Mouse (Mus musculus) embryonic facial prominence, embryonic 11.5 days (tissue): ENCODE measurements at regions not wholly inside any gene's neighbourhood (a gene's known extent, or its start where the extent isn't known, plus 50 kb on each side); places are given as distances from the start of the nearest gene placed in this dataset.

ENCODE experiments used
- ATAC-seq: fragments of 200-750 bp; cut with Nextera tagmentation; replicated peaks from 2 replicates; pipeline ENCODE4 v1.8.0; 2017; ENCODE audit warnings: low read depth; ENCODE audit not compliant: insufficient number of reproducible peaks, low FRiP score, low TSS enrichment
- DNase-seq: peaks from one replicate; pipeline ENCODE4 v3.0.0-alpha.2; 2015; ENCODE audit warnings: low spot score
- H3K27ac ChIP-seq: fragments of 300-500 bp; sonication (generic); replicated peaks from 2 replicates; pipeline ENCODE4 v1.5.1; 2014; ENCODE audit warnings: mild to moderate bottlenecking, low read depth, low read length, control low read depth
- H3K27me3 ChIP-seq: fragments of 300-500 bp; sonication (generic); 2 replicates; pipeline ENCODE4 v1.6.1; 2014; ENCODE audit warnings: mild to moderate bottlenecking, low read length, moderate library complexity, mixed read lengths; ENCODE audit not compliant: control insufficient read depth, insufficient read depth
- H3K36me3 ChIP-seq: fragments of 300-500 bp; sonication (generic); replicated peaks from 2 replicates; pipeline ENCODE4 v1.6.1; 2014; ENCODE audit warnings: low read depth, mild to moderate bottlenecking, low read length, moderate library complexity, mixed read lengths; ENCODE audit not compliant: control insufficient read depth, insufficient read depth
- H3K4me1 ChIP-seq: fragments of 300-500 bp; sonication (generic); 2 replicates; pipeline ENCODE4 v1.6.1; 2014; ENCODE audit warnings: low read length, mixed read lengths; ENCODE audit not compliant: control insufficient read depth, insufficient read depth
- H3K4me2 ChIP-seq: fragments of 300-500 bp; sonication (generic); 2 replicates; pipeline ENCODE4 v1.6.1; 2014; ENCODE audit warnings: low read depth, mild to moderate bottlenecking, control low read depth, low read length, moderate library complexity
- H3K4me3 ChIP-seq: fragments of 300-500 bp; sonication (generic); 2 replicates; pipeline ENCODE4 v1.5.1; 2014; ENCODE audit warnings: low read depth, low read length, control low read depth
- H3K9ac ChIP-seq: fragments of 300-500 bp; sonication (generic); replicated peaks from 2 replicates; pipeline ENCODE4 v1.6.1; 2014; ENCODE audit warnings: mild to moderate bottlenecking, control low read depth, low read length
- H3K9me3 ChIP-seq: fragments of 300-500 bp; sonication (generic); replicated peaks from 2 replicates; pipeline ENCODE4 v1.6.1; 2016; ENCODE audit warnings: mild to moderate bottlenecking, low read length, inconsistent platforms, mixed read lengths; ENCODE audit not compliant: control insufficient read depth
- WGBS: fragments of 180-500 bp; shearing (Covaris S2); extraction: QIAGEN DNeasy Blood & Tissue Kit; methylation state at CpG from one replicate; pipeline ENCODE4 v1.1.7; 2014; 5-methylcytosine and 5-hydroxymethylcytosine counted together

- ATAC-seq (no peak), DNase-seq (no peak)
- 78% methylated on average over 7 of the region's 7 CpGs for WGBS
- H3K27me3 ChIP-seq = no peaks in the 10 kb centered on the region
- no peak overlapping the region for H3K27ac ChIP-seq
- H3K4me3 ChIP-seq = no peak overlapping the region
- no peaks in the 10 kb centered on the region for H3K4me1 ChIP-seq
- H3K9ac ChIP-seq = no peak overlapping the region
- no peaks in the 10 kb centered on the region for H3K9me3 ChIP-seq
- no peak overlapping the region for H3K4me2 ChIP-seq
- no peaks in the 10 kb centered on the region for H3K36me3 ChIP-seq
Observed at GRCm38 (mm10) chr17:51526881-51527280, 306.2 kb downstream of the Satb1 start.

GRCm38 (mm10) chr17:51526464-51526863 lies 306.6 kb downstream of the Satb1 start:
- no peaks in the 10 kb centered on the region for H3K4me1 ChIP-seq
- ATAC-seq (no peak), DNase-seq (no peak)
- H3K4me3 ChIP-seq = no peak overlapping the region
- no peak overlapping the region for H3K4me2 ChIP-seq
- no peaks in the 10 kb centered on the region for H3K36me3 ChIP-seq
- WGBS = 15% methylated on average over 5 of the region's 5 CpGs
- H3K9ac ChIP-seq = no peak overlapping the region
- H3K27me3 ChIP-seq = no peaks in the 10 kb centered on the region
- no peak overlapping the region for H3K27ac ChIP-seq
- no peaks in the 10 kb centered on the region for H3K9me3 ChIP-seq

GRCm38 (mm10) chr17:51526021-51526420 lies 307.1 kb downstream of the Satb1 start:
- Histone ChIP-seq H3K4me3 (no peak overlapping the region), H3K27me3 (no peaks in the 10 kb centered on the region), H3K27ac (no peak overlapping the region), H3K4me1 (no peaks in the 10 kb centered on the region), H3K36me3 (no peaks in the 10 kb centered on the region), H3K4me2 (no peak overlapping the region), H3K9ac (no peak overlapping the region), H3K9me3 (no peaks in the 10 kb centered on the region)
- no peak for DNase-seq
- ATAC-seq = no peak
- 35% methylated on average over 4 of the region's 4 CpGs for WGBS

- 34% methylated on average over 2 of the region's 2 CpGs for WGBS
- Histone ChIP-seq H3K27ac (no peak overlapping the region), H3K4me3 (no peak overlapping the region), H3K36me3 (no peaks in the 10 kb centered on the region), H3K4me1 (no peaks in the 10 kb centered on the region), H3K27me3 (no peaks in the 10 kb centered on the region), H3K9me3 (no peaks in the 10 kb centered on the region), H3K4me2 (no peak overlapping the region), H3K9ac (no peak overlapping the region)
- no peak for ATAC-seq
- no peak for DNase-seq
Observed at GRCm38 (mm10) chr17:51525219-51525618, 307.9 kb downstream of the Satb1 start.

- Histone ChIP-seq H3K27ac (no peak overlapping the region), H3K9ac (no peak overlapping the region), H3K4me2 (no peak overlapping the region), H3K4me3 (no peak overlapping the region), H3K36me3 (no peaks in the 10 kb centered on the region), H3K4me1 (no peaks in the 10 kb centered on the region), H3K27me3 (no peaks in the 10 kb centered on the region), H3K9me3 (no peaks in the 10 kb centered on the region)
- 58% methylated on average over 2 of the region's 2 CpGs for WGBS
- no peak for DNase-seq
- ATAC-seq = no peak
Observed at GRCm38 (mm10) chr17:51511917-51512316, 321.2 kb downstream of the Satb1 start.

GRCm38 (mm10) chr17:51500751-51501150 lies 321.6 kb upstream of the Tbc1d5 start:
- no peak for ATAC-seq

GRCm38 (mm10) chr17:51499541-51499940 lies 320.4 kb upstream of the Tbc1d5 start:
- no peak overlapping the region for H3K4me3 ChIP-seq
- no peaks in the 10 kb centered on the region for H3K9me3 ChIP-seq
- H3K9ac ChIP-seq = no peak overlapping the region
- no peaks in the 10 kb centered on the region for H3K4me1 ChIP-seq
- H3K36me3 ChIP-seq = no peaks in the 10 kb centered on the region
- 76% methylated on average over 2 of the region's 2 CpGs for WGBS
- no peaks in the 10 kb centered on the region for H3K27me3 ChIP-seq
- ATAC-seq = no peak
- no peak for DNase-seq
- H3K4me2 ChIP-seq = no peak overlapping the region
- H3K27ac ChIP-seq = no peak overlapping the region

More at GRCm38 (mm10) chr17:51500751-51501150, 321.6 kb upstream of the Tbc1d5 start:
- no peak overlapping the region for H3K4me3 ChIP-seq
- no peak overlapping the region for H3K27ac ChIP-seq
- 82% methylated on average over 10 of the region's 10 CpGs for WGBS
- no peak for DNase-seq
- no peaks in the 10 kb centered on the region for H3K36me3 ChIP-seq
- H3K27me3 ChIP-seq = no peaks in the 10 kb centered on the region
- H3K9me3 ChIP-seq = no peaks in the 10 kb centered on the region
- no peaks in the 10 kb centered on the region for H3K4me1 ChIP-seq
- no peak overlapping the region for H3K9ac ChIP-seq
- H3K4me2 ChIP-seq = no peak overlapping the region

- H3K9ac ChIP-seq = no peak overlapping the region
- H3K36me3 ChIP-seq = no peaks in the 10 kb centered on the region
- H3K9me3 ChIP-seq = no peaks in the 10 kb centered on the region
- H3K4me2 ChIP-seq = no peak overlapping the region
- no peaks in the 10 kb centered on the region for H3K4me1 ChIP-seq
- no peak for DNase-seq
- ATAC-seq = no peak
- H3K27ac ChIP-seq = no peak overlapping the region
- 44% methylated on average over 2 of the region's 2 CpGs for whole genome bisulfite sequencing
- no peaks in the 10 kb centered on the region for H3K27me3 ChIP-seq
- H3K4me3 ChIP-seq = no peak overlapping the region
Observed at GRCm38 (mm10) chr17:51495038-51495437, 315.9 kb upstream of the Tbc1d5 start.
